Mouse (Mus musculus): Measurements from ENCODE around the gene Apaf1. TPM values are rescaled to one million over a fixed set of nuclear protein-coding genes. Genes with fewer than 3 reads are reported as not detected.

Apaf1 gene
- total RNA-seq, 2 experiments from 2014 or later, result 8.2 to 10.3 TPM

GRCm38 (mm10) chr10:90974491-90974890, 108.1 kb downstream of the Apaf1 start:
- no peak for DNase-seq

GRCm38 (mm10) chr10:90974084-90974483, 108.5 kb downstream of the Apaf1 start:
- no peak for DNase-seq

- no peak for DNase-seq
Measured at GRCm38 (mm10) chr10:90970560-90970959, 112.0 kb downstream of the Apaf1 start.

- DNase-seq, result peak; percentile 17 to 45
Measured at GRCm38 (mm10) chr10:90969355-90970174, 113.0 kb downstream of the Apaf1 start.

- DNase-seq, result no peak
Measured at GRCm38 (mm10) chr10:90968247-90968646, 114.3 kb downstream of the Apaf1 start.

GRCm38 (mm10) chr10:90966821-90967220, 115.7 kb downstream of the Apaf1 start:
- no peak for DNase-seq

- DNase-seq, result peak; percentile 17 to 26
Measured at GRCm38 (mm10) chr10:90965671-90966315, 116.8 kb downstream of the Apaf1 start.

- DNase-seq, result no peak
Measured at GRCm38 (mm10) chr10:90964511-90964910, 118.1 kb downstream of the Apaf1 start.

- no peak for DNase-seq
Measured at GRCm38 (mm10) chr10:90960374-90960773, 122.2 kb downstream of the Apaf1 start.

GRCm38 (mm10) chr10:90953821-90954220, 128.7 kb downstream of the Apaf1 start:
- DNase-seq, result no peak

GRCm38 (mm10) chr10:90953103-90953709, 129.4 kb downstream of the Apaf1 start:
- DNase-seq, result no peak

- DNase-seq, result no peak
Measured at GRCm38 (mm10) chr10:90947608-90948373, 134.8 kb downstream of the Apaf1 start.

- no peak for DNase-seq
Measured at GRCm38 (mm10) chr10:90947043-90947442, 135.5 kb downstream of the Apaf1 start.

- no peak for DNase-seq
Measured at GRCm38 (mm10) chr10:90942001-90942700, 140.4 kb downstream of the Apaf1 start.

- no peak for DNase-seq
Measured at GRCm38 (mm10) chr10:90940521-90941520, 141.7 kb downstream of the Apaf1 start.

Other genes starting within 250 kb of the Apaf1 start
- 10 to 100 TPM; 32.0 to 36.9 TPM for gene Ikbip, start 170 bp upstream of the Apaf1 start, total RNA-seq (2021)
- 1,000 to 10,000 TPM; 1,091 to 1,914 TPM for gene Slc25a3, start 41.3 kb upstream of the Apaf1 start, total RNA-seq (2021)
- gene Tmpo, start 98.5 kb upstream of the Apaf1 start, total RNA-seq (2021), result 100 to 1,000 TPM in 1 of 2 experiments, 10 to 100 TPM in 1; 95.1 to 105 TPM